Mouse (Mus musculus) midbrain, embryonic 10.5 days (tissue): ENCODE data around the gene Tnp2. TPM values are rescaled to one million over a fixed set of nuclear protein-coding genes. Genes with fewer than 3 reads are reported as not detected.

Experiments used
- DNase-seq: peaks from one replicate; pipeline ENCODE4 v3.0.0-alpha.2; 2017; ENCODE audit warnings: low spot score
- H3K27ac ChIP-seq: fragments of 300-500 bp; sonication (generic); replicated peaks from 2 replicates; pipeline ENCODE4 v1.5.1; 2016; ENCODE audit warnings: mild to moderate bottlenecking
- H3K27me3 ChIP-seq: fragments of 300-500 bp; sonication (generic); 2 replicates; pipeline ENCODE4 v1.6.1; 2016; ENCODE audit warnings: low read depth, mild to moderate bottlenecking; ENCODE audit not compliant: poor library complexity, severe bottlenecking
- H3K36me3 ChIP-seq: fragments of 300-500 bp; sonication (generic); 2 replicates; pipeline ENCODE4 v1.6.1; 2016; ENCODE audit warnings: mild to moderate bottlenecking, moderate library complexity
- H3K4me1 ChIP-seq: fragments of 300-500 bp; sonication (generic); 2 replicates; pipeline ENCODE4 v1.6.1; 2016
- H3K4me3 ChIP-seq: fragments of 300-500 bp; sonication (generic); 2 replicates; pipeline ENCODE4 v1.5.1; 2016; ENCODE audit warnings: mild to moderate bottlenecking, moderate library complexity
- H3K9me3 ChIP-seq: fragments of 300-500 bp; sonication (generic); replicated peaks from 2 replicates; pipeline ENCODE4 v1.6.1; 2016; ENCODE audit warnings: mild to moderate bottlenecking
- WGBS: fragments of 180-500 bp; shearing (Covaris S2); methylation state at CpG from one replicate; pipeline ENCODE4 v1.1.7; 2016; 5-methylcytosine and 5-hydroxymethylcytosine counted together
- polyA plus RNA-seq: library from polyadenylated mRNA; unstranded; fragments of >200 nt; fragmentation: Nextera tagmentation; extraction: Ambion mirVana; gene quantifications from 2 replicates; pipeline ENCODE4 v1.2.1, GENCODE M21; 2016

The Tnp2 gene
- polyA plus RNA-seq, 1 experiment from 2014 or later: not detected

DNA sequence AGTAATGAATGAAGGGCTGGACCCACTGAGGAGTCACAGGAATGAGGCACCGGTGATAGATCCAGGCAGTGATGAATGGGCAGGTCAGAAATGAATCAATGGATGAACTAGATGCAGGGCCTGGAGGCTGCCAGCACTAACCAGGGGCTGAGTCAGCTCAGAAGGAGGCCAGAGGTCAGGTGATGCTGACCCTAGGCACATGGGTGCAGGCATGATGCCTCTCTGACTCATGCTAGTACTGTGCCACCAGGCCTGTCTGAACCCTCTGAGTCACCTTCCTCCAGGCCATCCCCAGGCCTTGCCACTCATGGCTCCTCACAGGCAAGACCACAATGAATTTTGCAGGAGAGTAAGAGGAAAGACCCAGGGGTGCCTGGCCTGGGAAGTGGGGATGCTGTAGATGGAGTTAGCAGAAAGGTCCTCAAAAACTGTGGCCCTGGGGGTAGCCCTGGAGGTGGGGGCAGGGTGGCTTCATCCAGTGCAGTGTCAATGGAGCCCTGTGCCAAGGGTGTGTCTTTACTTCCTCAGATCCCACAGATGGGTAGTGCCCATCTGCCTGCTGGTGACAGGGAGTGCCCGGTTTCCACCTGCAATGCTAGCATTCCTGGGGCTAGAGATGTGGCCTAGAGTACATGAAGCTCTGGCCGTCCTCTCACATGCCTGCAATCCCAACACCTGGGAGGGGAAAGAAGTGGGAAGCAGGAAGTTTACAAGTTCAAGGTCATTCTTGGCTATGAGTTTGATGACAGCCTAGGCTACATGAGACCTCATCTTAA lies 33.8 kb downstream of the Tnp2 start:
- H3K4me1 ChIP-seq: no peaks in the 10 kb centered on the region
- H3K4me3 ChIP-seq: no peak overlapping the region
- no peak for DNase-seq
- no peaks in the 10 kb centered on the region for H3K9me3 ChIP-seq
- no peaks in the 10 kb centered on the region for H3K27me3 ChIP-seq
- H3K27ac ChIP-seq: no peak overlapping the region
- no peaks in the 10 kb centered on the region for H3K36me3 ChIP-seq
- 93% methylated on average over 3 of the region's 3 CpGs for WGBS

DNA sequence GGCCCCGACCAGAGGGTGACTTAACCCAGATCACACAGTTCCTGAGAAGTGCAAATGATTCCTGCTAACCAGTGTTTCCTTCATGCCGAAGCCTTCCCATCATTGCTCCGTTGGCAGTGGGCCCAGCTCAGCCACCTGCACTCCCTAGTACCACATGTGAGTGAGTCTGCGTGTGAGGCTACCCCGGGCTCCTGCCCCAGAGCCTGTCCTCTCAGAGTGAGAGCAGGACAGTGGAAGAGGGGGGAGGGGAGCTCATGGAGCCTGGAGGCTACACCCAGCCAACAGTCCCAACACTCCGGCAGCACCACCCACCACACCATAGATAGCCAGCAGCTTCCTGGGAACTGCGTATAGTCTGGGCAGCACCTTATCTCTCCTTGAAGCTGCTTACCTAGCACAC lies 38.6 kb downstream of the Tnp2 start:
- H3K4me1 ChIP-seq: no peaks in the 10 kb centered on the region
- no peaks in the 10 kb centered on the region for H3K9me3 ChIP-seq
- WGBS: 78% methylated on average over 7 of the region's 7 CpGs
- no peaks in the 10 kb centered on the region for H3K36me3 ChIP-seq
- no peak overlapping the region for H3K4me3 ChIP-seq
- no peak for DNase-seq
- H3K27ac ChIP-seq: no peak overlapping the region
- H3K27me3 ChIP-seq: no peaks in the 10 kb centered on the region

DNA sequence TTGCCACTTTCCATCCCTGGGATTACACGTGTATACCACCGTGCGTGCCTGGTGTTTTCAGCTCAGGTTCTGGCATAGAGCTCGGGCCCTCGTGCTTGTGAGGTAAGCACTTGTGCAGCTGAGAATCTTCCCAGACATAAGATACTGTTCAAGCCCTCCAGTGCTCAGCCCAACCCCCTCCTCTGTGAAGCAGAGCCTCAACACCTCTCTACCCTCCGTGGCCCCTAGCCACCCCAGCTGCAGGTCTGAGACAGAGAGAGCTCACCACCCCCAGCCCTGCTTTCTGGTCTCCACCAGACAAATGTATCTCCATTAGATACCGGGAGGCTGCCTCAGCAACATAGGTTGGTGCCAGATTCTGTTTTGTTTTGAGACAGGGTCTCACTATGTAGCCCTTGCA lies 39.2 kb downstream of the Tnp2 start:
- no peak for DNase-seq
- Histone ChIP-seq H3K36me3 (no peaks in the 10 kb centered on the region), H3K4me1 (0 out of 2 replicates have a peak, but pooled peaks cover under 1% of the 10 kb centered on the region), H3K27me3 (no peaks in the 10 kb centered on the region), H3K27ac (peak overlapping the region; percentile 30; the same call in 1 of the 2 replicates), H3K4me3 (no peak overlapping the region), H3K9me3 (no peaks in the 10 kb centered on the region)
- 77% methylated on average over 7 of the region's 7 CpGs for WGBS

DNA sequence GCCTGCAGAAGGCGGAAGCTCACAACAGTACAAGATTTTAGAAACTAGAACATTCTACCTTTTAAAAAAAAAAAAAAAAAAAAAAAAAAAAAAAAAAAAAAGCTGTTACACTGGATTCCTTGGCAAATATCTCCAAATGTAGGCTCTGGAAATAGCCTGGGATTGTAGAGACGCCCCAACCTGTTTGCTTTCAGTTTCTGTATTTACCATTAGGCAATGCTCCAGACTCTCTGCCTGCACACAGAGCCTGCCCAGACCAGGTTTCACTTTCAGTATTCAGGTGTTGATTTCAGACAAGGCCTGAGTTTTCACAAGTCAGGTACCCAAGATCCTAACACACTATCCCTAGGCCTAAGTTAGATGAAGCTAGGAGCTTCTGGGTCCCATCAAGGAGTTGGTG lies 47.4 kb downstream of the Tnp2 start:
- peaks cover 27% of the 10 kb centered on the region for H3K4me1 ChIP-seq
- H3K36me3 ChIP-seq: no peaks in the 10 kb centered on the region
- no peak overlapping the region for H3K27ac ChIP-seq
- WGBS: 98% methylated on average over 2 of the region's 2 CpGs
- no peak overlapping the region for H3K4me3 ChIP-seq
- no peaks in the 10 kb centered on the region for H3K27me3 ChIP-seq
- H3K9me3 ChIP-seq: no peaks in the 10 kb centered on the region
- no peak for DNase-seq

DNA sequence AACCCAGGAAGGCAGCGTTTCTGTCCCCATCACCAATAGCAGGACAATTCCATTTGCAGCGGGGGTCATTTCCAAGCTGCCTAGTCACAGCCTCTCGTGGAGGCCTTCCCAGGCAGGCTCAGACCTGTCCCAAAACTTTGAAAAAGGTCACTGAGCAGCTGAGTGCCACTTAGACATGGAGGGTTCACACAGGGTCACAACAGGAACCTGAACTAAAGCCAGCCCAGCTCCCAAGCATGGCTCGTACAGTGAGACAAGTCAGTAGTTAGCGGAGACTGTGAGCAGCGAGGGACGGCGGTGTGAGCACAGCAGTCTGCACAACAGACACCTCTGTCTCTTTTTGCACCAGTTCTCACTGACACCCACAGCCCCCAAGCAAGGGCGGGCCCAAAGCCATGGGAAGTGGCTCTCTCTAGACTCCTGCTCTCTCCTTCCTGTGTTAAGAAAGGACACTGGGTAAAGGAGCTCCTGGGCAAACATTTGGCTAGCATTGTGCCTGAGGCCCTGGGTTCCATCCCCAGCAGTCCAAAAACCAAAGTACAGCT lies 48.5 kb downstream of the Tnp2 start:
- Histone ChIP-seq H3K27ac (no peak overlapping the region), H3K4me3 (no peak overlapping the region), H3K27me3 (no peaks in the 10 kb centered on the region), H3K9me3 (no peaks in the 10 kb centered on the region), H3K36me3 (no peaks in the 10 kb centered on the region), H3K4me1 (peaks cover 29% of the 10 kb centered on the region)
- WGBS: 74% methylated on average over 9 of the region's 9 CpGs
- no peak for DNase-seq

DNA sequence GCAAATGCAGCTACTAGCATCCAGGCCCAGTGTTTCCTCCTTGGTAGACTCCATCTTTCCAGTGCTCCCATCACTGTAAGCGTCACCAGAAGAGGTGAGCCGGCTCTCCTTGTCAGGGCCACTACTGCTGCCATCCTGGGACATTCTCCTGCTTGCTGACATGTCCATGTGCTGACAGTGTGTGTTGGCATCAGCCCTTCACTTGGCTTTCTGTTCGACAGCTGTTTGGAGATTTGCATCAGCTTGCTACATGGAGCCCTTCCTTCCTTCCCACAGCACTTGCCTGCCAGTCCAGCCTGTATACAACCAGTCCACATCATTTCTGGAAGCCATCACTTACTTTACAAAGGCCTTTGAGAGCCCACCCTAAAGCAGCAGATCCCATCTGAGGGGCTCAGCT lies 49.6 kb downstream of the Tnp2 start:
- Histone ChIP-seq H3K9me3 (no peaks in the 10 kb centered on the region), H3K36me3 (no peaks in the 10 kb centered on the region), H3K4me3 (no peak overlapping the region), H3K27ac (peak overlapping the region; percentile 42; the same call in 1 of the 2 replicates), H3K4me1 (peaks cover 26% of the 10 kb centered on the region), H3K27me3 (no peaks in the 10 kb centered on the region)
- 89% methylated on average over 3 of the region's 3 CpGs for WGBS
- no peak for DNase-seq

Other genes starting within 250 kb of the Tnp2 start
- 15.6 and 17.4 TPM in 2 replicates for gene Dexi, start 245.6 kb downstream of the Tnp2 start, polyA plus RNA-seq
- gene Clec16a, start 243.3 kb downstream of the Tnp2 start, polyA plus RNA-seq: 27.2 and 30.8 TPM in 2 replicates
- 2.4 and 2.7 TPM in 2 replicates for gene Socs1, start 3.1 kb downstream of the Tnp2 start, polyA plus RNA-seq
- not detected in 2 replicates for gene Prm3, start 2.3 kb upstream of the Tnp2 start, polyA plus RNA-seq
- gene Prm2, start 7.5 kb upstream of the Tnp2 start, polyA plus RNA-seq: not detected in 2 replicates
- not detected in 2 replicates for gene Prm1, start 17.2 kb upstream of the Tnp2 start, polyA plus RNA-seq
- not detected in 2 replicates for gene Gm11172, start 24.3 kb upstream of the Tnp2 start, polyA plus RNA-seq
- 3.7 and 4.5 TPM in 2 replicates for gene Rmi2, start 46.4 kb upstream of the Tnp2 start, polyA plus RNA-seq